Mouse (Mus musculus) monocyte, adult 2 months (primary cell): Measurements from ENCODE around the gene Gm10382.
"Not testable (repeated sequence)": the region's sequence is repeated elsewhere in the genome, so short reads cannot be mapped to it uniquely, and the experiment has no call there.

Experiments
- DNase-seq, 2 experiments: peaks; one replicate each; pipeline ENCODE4 v3.0.0; 2022; ENCODE audit warnings: low spot score in 2 of 2, low read depth in 1 of 2

The Gm10382 gene

GRCm38 (mm10) chr5:125368568-125368967, 20.6 kb upstream of the Gm10382 start:
- peak in 1 of 2 experiments; percentile 54 for DNase-seq

DNA sequence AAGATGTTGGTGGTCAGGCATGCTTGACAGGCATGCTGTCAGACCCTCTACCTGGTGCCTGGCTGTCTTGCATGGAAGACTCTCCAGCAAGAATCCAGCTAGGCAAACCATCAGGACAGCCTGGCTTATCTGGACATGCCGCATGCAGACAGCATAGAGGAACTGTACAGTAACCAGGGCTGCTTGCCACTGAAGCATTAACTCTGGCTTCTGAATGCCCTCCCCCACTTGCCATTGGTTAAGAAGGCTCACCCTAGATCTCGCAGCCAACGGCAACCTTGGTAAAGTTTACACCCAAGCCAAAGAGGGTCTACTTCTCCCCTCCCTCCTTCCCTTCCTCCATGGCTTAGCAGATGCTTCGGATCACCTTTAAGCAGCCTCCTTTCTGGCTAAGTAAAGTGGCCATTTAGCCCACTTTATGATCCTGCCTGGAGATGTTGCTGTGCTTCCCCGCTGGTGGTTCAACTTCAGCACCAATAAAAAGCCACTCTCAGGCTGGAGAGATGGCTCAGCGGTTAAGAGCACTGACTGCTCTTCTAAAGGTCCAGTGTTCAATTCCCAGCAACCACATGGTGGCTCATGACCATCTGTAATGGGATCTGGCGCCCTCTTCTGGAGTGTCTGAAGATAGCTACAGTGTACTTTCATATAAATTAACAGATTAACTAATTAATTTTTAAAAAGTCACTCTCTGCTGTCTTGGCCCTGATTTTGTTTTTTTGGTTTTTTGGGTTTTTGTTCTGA, 18.0 kb upstream of the Gm10382 start:
- DNase-seq, result no peak

GRCm38 (mm10) chr5:125372027-125372426, 17.1 kb upstream of the Gm10382 start:
- DNase-seq, result no peak

- DNase-seq, result no peak
These were observed 13.3 kb upstream of the Gm10382 start for GRCm38 (mm10) chr5:125375871-125376270.

GRCm38 (mm10) chr5:125377214-125377613, 11.9 kb upstream of the Gm10382 start:
- DNase-seq, result no peak

- no peak for DNase-seq
These were observed 10.2 kb upstream of the Gm10382 start for GRCm38 (mm10) chr5:125378919-125379318.

GRCm38 (mm10) chr5:125381954-125382672, 7.0 kb upstream of the Gm10382 start:
- no peak for DNase-seq

- no peak for DNase-seq
These were observed 6.2 kb upstream of the Gm10382 start for GRCm38 (mm10) chr5:125382673-125383558.

DNA sequence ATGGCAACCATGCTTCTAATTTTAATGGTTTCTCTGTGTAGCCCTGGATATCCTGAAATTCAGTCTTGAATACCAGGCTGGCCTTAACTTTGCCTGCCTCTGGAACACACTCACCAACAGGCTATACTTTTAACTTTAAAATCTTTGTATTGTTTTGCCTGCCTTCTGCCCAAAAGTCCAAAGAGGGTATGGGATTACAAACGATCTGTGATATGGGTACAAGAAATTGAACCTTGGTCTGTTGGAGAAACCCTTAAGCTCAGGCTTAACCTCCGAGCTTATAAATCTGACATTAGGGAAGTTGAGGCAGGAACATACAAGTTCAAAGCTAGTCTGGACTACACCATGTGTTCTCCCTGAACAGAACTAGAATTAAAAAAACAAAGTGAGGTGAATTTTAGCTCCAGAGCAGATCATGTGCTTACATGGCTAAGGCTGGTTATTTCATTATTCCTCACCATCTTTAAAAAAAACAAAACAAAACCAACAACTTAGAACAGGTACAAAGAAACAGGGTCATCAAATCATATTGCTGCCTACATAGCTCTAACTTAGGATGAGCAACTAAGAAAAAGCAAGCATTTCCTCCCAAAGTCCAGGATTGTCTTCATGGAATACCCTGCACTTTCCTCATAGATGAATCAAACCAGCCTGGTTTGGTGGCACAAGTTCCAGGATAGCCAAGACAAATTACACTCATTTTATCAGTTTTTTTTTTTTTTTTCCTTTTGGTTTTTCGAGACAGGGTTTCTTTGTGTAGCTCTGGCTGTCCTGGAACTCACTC, 5.3 kb upstream of the Gm10382 start:
- no peak for DNase-seq

GRCm38 (mm10) chr5:125384512-125385214, 4.5 kb upstream of the Gm10382 start:
- DNase-seq, result no peak

DNA sequence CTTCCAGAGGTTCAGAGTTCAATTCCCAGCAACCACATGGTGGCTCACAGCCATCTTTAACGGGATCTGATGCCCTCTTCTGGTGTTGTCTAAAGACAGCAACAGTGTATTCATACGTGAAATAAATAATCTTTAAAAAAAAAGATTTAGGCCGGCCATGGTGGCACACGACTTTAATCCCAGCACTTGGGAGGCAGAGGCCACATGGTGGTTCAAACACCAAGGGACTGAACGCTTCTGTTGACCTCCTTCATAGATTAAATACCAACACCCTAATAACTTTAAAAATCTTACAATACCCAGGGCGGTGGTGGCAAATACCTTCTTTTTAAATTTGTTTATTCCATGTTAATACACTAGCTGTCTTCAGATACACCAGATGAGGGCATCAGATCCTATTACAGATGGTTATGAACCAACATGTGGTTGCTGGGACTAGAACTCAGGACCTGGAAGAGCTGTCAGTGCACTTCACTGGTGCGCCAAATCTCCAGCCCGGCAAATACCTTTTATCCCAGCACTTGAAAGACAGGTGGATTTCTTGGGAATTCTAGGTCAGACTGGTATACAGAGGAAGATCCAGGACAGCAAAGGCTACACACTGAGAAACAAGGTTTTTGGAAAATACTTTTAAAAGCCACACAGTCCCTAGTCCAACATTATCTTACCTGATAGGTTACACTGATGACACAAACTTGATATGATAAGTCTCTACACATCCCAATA, 3.7 kb upstream of the Gm10382 start:
- DNase-seq, result no peak

- not testable (repeated sequence) for DNase-seq
These were observed 1.8 kb upstream of the Gm10382 start for GRCm38 (mm10) chr5:125387295-125387694.

- no peak for DNase-seq
These were observed 597 bp upstream of the Gm10382 start for GRCm38 (mm10) chr5:125388358-125389092.

- DNase-seq, result peak; percentile 75 to 84
These were observed 688 bp downstream of the Gm10382 start, which contains the start of gene Ubc for GRCm38 (mm10) chr5:125389579-125390441. TSS of gene Ubc (minus strand) at chr5:125390202.

DNA sequence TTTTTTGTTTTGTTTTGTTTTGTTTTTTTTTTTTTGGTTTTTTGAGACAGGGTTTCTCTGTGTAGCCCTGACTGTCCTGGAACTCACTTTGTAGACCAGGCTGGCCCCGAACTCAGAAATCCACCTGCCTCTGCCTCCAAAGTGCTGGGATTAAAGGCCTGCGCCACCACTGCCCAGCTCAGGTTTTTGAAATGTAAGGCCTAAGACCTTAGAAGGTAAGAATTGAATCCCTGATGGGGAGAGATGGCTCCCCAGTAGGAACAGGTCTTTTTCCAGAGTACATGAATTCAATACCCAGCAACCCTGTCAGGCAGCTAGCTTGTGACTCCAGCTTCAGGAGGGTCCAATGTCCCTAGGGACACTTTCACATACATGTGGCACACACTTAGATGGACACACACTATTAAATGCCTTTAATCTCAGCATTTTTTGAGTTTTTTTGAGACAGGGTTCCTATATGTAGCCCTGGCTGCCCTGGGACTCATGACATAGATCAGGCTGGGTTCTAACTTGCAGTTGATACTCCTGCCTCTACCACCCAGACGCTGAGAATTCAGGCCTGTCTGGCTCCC, 1.9 kb downstream of the Gm10382 start:
- no peak for DNase-seq

GRCm38 (mm10) chr5:125391609-125392008, 2.5 kb downstream of the Gm10382 start:
- peak; percentile 54 to 69 for DNase-seq

GRCm38 (mm10) chr5:125392176-125392575, 3.1 kb downstream of the Gm10382 start:
- DNase-seq, result not testable (repeated sequence)
